Mouse (Mus musculus): Measurements from ENCODE around the gene Ctnnbip1. TPM values are rescaled to one million over a fixed set of nuclear protein-coding genes. Genes with fewer than 3 reads are reported as not detected.

Gene Ctnnbip1
- polyA plus RNA-seq (2012; ENCODE audit: insufficient read depth, insufficient read length, low replicate concordance, missing spikeins): not detected in 2 replicates

DNA sequence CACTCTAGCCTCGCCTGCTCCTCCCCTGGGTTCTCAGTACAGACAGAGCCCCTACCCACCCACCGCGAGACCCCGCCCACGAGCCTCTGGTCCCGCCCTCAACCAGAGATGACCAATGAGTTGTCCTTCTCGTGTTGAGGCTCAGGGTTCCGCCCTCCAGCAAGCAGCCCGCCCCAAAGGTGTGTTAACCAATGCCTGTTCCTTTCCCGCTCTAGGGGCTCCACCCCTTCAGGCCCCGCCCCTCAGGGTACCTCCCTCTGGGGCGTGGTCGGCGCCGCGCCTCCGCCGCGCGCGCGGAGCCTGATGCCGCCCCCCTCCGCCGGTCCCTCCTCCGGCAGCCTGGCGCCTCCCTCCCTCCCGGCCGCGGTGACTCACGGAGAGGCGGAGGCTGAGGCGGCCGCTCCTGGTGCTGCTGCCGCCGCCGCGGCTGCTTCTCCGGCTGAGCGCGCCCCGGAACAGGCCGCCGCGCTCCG is at the start of gene Ctnnbip1:
Ctnnbip1 (plus strand) TSS at position 369 of the 473 bp plus-strand sequence.
- Histone ChIP-seq H3K4me3 (ENCODE audit: insufficient read depth, low read depth, low read length) (peak within 1 kb of the TSS; percentile 74), H3K27ac (ENCODE audit: insufficient read depth, low read depth, low read length) (no peak within 1 kb of the TSS), H3K4me1 (ENCODE audit: control insufficient read depth, insufficient read depth, low read length) (peaks cover 16% of the 10 kb centered on the region)
- WGBS: 2% methylated on average over 46 of the region's 46 CpGs
- TF ChIP-seq POLR2A (IDR thresholded peaks at IDR 0.05; ENCODE audit: insufficient read depth, low read depth, low read length): peak; percentile 44
- no peak for TF ChIP-seq CTCF (IDR thresholded peaks at IDR 0.05; ENCODE audit: insufficient read depth, low read depth, low read length)

DNA sequence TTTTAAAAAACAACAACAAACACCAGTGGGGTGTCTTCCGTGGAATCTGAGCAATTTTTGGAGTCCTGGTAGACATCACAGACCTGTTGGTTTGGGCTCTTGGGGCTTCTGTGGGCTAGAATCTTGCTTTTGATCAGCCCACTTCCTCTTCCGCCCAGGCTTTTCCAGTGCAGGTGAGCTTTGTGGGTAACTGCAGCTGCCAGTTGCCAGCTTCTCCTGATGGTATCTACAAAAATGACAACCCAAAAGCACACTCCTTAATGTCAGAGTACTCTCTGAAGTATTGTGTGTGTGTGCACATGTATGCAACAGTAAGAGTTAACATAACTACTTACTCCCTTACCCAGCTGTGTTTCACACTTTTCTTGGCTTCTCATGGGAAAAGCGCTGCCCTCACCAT is 48.5 kb upstream of the Ctnnbip1 start:
- 94% methylated on average over 3 of the region's 3 CpGs for WGBS
- no peaks in the 10 kb centered on the region for H3K4me1 ChIP-seq (ENCODE audit: control insufficient read depth, insufficient read depth, low read length)
- TF ChIP-seq POLR2A (IDR thresholded peaks at IDR 0.05; ENCODE audit: insufficient read depth, low read depth, low read length): no peak
- TF ChIP-seq CTCF (IDR thresholded peaks at IDR 0.05; ENCODE audit: insufficient read depth, low read depth, low read length): no peak
- H3K27ac ChIP-seq (ENCODE audit: insufficient read depth, low read depth, low read length): no peak overlapping the region
- no peak overlapping the region for H3K4me3 ChIP-seq (ENCODE audit: insufficient read depth, low read depth, low read length)

DNA sequence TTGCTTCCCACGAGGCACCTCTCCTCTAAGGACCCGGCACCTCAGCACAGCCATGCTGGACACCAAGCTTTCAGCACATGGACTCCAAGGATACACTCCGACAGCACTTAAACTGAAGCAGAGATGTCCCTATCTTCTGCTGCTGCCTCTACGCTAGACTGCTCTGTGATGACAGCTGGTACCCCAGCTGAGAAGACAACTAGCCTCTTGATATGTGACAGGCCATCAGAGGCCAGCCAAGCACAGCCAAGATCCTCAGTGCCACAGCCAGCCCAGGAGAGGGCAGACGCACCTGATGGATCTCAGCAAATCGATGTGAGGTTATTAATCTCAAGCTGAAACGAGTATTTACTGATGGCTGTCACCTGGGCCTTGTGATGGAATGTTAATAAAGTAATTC is 42.9 kb upstream of the Ctnnbip1 start:
- Histone ChIP-seq H3K4me3 (ENCODE audit: insufficient read depth, low read depth, low read length) (no peak overlapping the region), H3K27ac (ENCODE audit: insufficient read depth, low read depth, low read length) (no peak overlapping the region), H3K4me1 (ENCODE audit: control insufficient read depth, insufficient read depth, low read length) (no peaks in the 10 kb centered on the region)
- WGBS: 83% methylated on average over 7 of the region's 7 CpGs
- TF ChIP-seq POLR2A (IDR thresholded peaks at IDR 0.05; ENCODE audit: insufficient read depth, low read depth, low read length) (no peak), CTCF (IDR thresholded peaks at IDR 0.05; ENCODE audit: insufficient read depth, low read depth, low read length) (no peak)

DNA sequence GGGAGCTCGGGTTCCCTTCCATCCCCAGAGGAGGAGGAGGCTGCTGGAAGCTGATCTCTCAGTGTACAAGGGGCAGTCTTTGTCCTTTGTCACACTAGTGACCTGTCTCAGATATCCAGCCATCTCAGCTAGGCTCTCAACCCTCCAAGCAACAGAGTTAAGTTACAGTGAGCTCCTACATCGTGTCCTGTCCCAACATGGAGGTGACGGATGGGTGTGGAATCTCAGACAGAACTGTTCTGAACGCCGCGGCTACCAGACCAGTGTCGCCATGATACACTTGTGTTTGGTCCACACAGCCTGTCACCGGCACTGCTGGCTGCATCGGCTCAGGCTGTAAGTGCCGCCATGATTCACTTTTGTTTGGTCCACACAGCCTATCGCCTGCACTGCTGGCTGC is 41.0 kb upstream of the Ctnnbip1 start, which contains the start of gene Tmem274:
Tmem274 (plus strand) TSS at position 301 of the 400 bp plus-strand sequence.
- TF ChIP-seq POLR2A (IDR thresholded peaks at IDR 0.05; ENCODE audit: insufficient read depth, low read depth, low read length): no peak
- Histone ChIP-seq H3K4me1 (ENCODE audit: control insufficient read depth, insufficient read depth, low read length) (no peaks in the 10 kb centered on the region), H3K4me3 (ENCODE audit: insufficient read depth, low read depth, low read length) (no peak within 1 kb of the TSS), H3K27ac (ENCODE audit: insufficient read depth, low read depth, low read length) (no peak within 1 kb of the TSS)
- 88% methylated on average over 11 of the region's 11 CpGs for WGBS

DNA sequence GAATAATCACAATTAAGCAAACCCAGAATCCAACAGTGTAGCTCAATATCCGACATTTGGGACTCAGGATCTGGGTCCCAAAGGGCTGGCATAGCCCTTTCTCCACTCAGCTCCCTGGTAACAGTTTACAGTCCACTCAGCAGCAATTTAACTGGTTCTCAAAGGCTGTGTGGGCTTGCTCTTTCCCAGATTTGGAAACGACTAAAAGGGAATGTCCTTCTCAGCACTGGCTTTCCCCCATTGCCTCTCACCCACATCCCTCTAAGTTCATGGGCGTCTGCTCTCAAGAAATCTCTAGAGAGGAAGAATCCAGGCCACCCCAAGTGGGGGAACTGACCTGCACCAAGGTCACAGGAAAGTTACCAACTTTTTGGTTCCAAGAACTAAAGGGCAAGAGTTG is 33.5 kb upstream of the Ctnnbip1 start:
- WGBS: 16% methylated on average over 3 of the region's 3 CpGs
- peak overlapping the region; percentile 78 for H3K4me3 ChIP-seq (ENCODE audit: insufficient read depth, low read depth, low read length)
- no peak for TF ChIP-seq POLR2A (IDR thresholded peaks at IDR 0.05; ENCODE audit: insufficient read depth, low read depth, low read length)
- H3K27ac ChIP-seq (ENCODE audit: insufficient read depth, low read depth, low read length): peak overlapping the region; percentile 59
- peaks cover 9% of the 10 kb centered on the region for H3K4me1 ChIP-seq (ENCODE audit: control insufficient read depth, insufficient read depth, low read length)

DNA sequence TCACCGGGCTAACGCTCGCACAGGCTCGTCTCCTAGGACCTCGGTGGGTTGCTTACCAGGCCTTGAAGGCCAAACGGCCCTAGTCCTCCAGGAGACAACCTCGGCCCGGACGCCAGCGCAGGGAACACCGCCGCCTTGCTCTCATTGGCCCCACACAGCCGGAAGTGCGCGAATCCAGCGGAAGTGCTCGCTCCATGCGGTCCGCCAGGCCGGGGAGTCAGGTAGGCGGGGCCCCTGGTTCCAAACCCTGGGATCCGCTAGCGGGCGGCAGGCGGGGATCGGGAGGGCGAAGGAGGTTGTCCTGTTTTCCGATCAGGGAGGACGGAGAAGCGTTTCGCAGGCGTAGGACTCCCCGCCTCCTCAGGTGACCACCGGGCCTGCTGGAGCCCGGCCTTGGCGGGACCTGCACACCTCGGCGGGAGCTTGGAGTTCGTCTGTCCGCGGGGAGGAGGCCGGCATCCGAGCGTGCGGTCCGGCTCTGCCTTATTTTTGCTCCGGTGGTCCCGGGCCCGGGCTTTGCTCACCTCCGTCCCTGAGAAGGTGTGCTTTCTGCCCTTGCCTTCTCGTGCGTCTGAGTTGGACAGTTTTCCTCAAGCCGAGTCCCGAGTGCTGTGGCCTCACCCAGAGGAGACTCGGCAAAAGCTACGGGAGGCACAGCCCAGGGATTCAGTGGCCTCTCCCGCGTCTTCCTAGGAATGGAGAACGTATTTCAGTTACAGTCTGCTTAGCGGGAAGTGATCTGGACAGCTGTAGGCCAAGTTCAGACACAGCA is 32.8 kb upstream of the Ctnnbip1 start, which contains the start of the genes Nmnat1 and Lzic:
Nmnat1 (minus strand) TSS at position 150 of the 772 bp plus-strand sequence.
Lzic (plus strand) TSS at position 177 of the 772 bp plus-strand sequence.
- Histone ChIP-seq H3K4me3 (ENCODE audit: insufficient read depth, low read depth, low read length) (peak within 1 kb of the TSS; percentile 78), H3K4me1 (ENCODE audit: control insufficient read depth, insufficient read depth, low read length) (peaks cover 9% of the 10 kb centered on the region), H3K27ac (ENCODE audit: insufficient read depth, low read depth, low read length) (peak within 1 kb of the TSS; percentile 59)
- TF ChIP-seq CTCF (IDR thresholded peaks at IDR 0.05; ENCODE audit: insufficient read depth, low read depth, low read length) (no peak), POLR2A (IDR thresholded peaks at IDR 0.05; ENCODE audit: insufficient read depth, low read depth, low read length) (peak; percentile 52)
- WGBS: under 1% methylated on average over 60 of the region's 60 CpGs

DNA sequence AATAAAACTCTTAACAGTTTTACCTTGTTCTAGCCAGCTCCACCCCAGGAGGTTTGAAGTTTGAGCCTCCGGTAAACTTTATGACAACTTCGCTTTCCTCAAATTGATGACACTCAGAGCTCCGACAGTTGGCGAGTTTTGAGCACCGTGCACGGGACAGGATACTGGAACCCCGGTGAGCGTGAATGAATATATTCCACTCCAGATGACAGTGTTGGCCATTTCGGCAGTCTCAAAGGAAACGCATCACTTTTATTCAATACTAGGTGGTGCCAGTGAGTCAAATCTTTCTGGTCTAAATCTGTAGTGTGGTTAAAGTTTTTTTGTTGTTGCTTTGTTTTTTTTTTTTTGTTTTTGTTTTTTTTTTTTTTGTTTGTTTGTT is 32.2 kb upstream of the Ctnnbip1 start:
- no peak for TF ChIP-seq POLR2A (IDR thresholded peaks at IDR 0.05; ENCODE audit: insufficient read depth, low read depth, low read length)
- Histone ChIP-seq H3K27ac (ENCODE audit: insufficient read depth, low read depth, low read length) (no peak overlapping the region), H3K4me1 (ENCODE audit: control insufficient read depth, insufficient read depth, low read length) (peaks cover 9% of the 10 kb centered on the region), H3K4me3 (ENCODE audit: insufficient read depth, low read depth, low read length) (peak overlapping the region; percentile 78)
- WGBS: under 1% methylated on average over 10 of the region's 10 CpGs

DNA sequence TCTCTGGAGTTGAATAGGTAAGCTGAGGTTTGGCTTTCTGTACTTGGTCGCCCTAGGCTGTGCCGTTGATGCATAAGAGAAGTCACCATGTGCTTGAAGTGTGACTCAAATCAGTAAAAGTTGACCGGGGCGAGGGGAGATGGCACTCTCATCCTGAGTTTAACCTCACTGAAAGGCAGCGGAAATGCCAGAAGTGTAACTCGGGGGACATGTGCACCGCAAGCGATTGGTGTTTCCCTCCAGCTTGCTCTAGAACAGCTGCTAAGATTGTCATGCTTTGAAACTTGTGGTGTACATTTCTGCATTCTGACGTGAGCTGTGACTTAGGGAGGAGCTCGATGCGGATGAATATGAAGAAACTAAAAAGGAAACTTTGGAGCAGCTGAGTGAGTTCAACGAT is 30.3 kb upstream of the Ctnnbip1 start:
- H3K27ac ChIP-seq (ENCODE audit: insufficient read depth, low read depth, low read length): peak overlapping the region; percentile 26; the same call in 1 of the 2 replicates
- no peak overlapping the region for H3K4me3 ChIP-seq (ENCODE audit: insufficient read depth, low read depth, low read length)
- TF ChIP-seq CTCF (IDR thresholded peaks at IDR 0.05; ENCODE audit: insufficient read depth, low read depth, low read length) (no peak), POLR2A (IDR thresholded peaks at IDR 0.05; ENCODE audit: insufficient read depth, low read depth, low read length) (no peak)
- peaks cover 9% of the 10 kb centered on the region for H3K4me1 ChIP-seq (ENCODE audit: control insufficient read depth, insufficient read depth, low read length)
- 79% methylated on average over 12 of the region's 12 CpGs for WGBS

DNA sequence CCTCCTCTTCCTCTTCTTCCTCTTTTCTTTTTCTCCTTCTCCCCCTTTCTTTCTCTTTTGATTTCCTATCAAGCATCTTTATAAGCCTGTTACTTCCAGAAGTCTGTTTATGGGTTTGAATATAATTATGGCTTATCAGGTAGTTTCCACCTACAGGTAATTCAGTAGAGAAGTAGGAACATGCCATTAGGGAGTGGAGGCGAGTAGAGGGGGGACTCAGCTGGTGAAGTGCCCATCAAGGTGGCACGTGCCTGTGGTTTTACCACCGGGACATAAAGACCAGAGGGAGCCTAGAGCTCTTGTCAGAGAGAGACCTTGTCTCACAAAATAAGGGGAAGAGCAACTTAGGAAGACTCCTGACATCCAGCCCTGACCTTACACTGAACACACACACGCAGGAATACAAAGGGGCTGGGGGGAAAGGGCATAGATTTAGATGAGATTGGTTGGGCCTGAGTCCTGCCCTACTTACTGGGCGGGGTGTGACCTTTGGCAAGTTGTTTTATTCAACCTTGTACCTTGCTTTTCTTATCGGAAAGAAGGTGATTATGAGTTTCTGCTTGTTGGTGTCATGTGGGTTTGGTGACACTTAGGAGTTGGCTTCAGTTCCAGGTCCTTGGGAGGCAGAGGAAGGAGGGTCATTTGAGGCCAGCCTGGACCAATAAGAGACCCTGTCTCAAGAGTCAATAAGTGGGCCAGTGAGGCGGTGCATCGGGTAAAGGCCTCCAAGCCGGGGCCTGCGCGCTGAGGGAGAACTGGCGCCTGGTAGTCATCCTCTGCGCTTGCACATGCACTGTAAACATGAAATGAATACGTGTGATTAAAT is 28.4 kb upstream of the Ctnnbip1 start:
- no peak for TF ChIP-seq POLR2A (IDR thresholded peaks at IDR 0.05; ENCODE audit: insufficient read depth, low read depth, low read length)
- no peak for TF ChIP-seq CTCF (IDR thresholded peaks at IDR 0.05; ENCODE audit: insufficient read depth, low read depth, low read length)
- H3K27ac ChIP-seq (ENCODE audit: insufficient read depth, low read depth, low read length): no peak overlapping the region
- H3K4me1 ChIP-seq (ENCODE audit: control insufficient read depth, insufficient read depth, low read length): peaks cover 6% of the 10 kb centered on the region
- 91% methylated on average over 14 of the region's 14 CpGs for WGBS
- H3K4me3 ChIP-seq (ENCODE audit: insufficient read depth, low read depth, low read length): no peak overlapping the region
